Mouse (Mus musculus): ENCODE measurements around the gene Mpo.

DNA sequence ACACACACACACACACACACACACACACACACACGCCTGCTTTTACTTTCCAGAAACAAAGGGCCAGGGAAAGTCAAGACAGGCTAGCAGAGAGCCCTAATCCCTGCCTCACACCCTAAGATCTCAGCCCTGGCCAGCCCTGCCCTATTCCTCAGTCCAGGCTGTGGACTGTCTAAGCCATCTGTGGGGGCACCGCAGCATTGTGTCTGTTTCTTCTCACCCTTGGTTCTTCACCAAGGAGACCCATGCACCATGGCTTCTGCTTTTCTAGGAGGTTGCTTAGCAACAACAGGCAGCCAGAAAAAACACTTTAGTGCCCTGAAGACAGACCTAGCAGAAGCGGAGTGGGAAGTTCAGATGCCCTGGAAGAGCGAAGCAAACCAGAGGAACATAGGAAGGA lies 18.0 kb downstream of the Mpo start:
- TF ChIP-seq CTCF (IDR thresholded peaks at IDR 0.05) (no peak), EP300 (IDR thresholded peaks at IDR 0.05) (no peak)
